Mouse (Mus musculus): ENCODE results near the gene Ahcyl2.
"Not testable (repeated sequence)": the region's sequence is repeated elsewhere in the genome, so short reads cannot be mapped to it uniquely, and the experiment has no call there.

Ahcyl2 gene

GRCm38 (mm10) chr6:29767813-29768660 is at the start of gene Ahcyl2:
Gene Ahcyl2 (plus strand): TSS chr6:29768011.
- DNase-seq (ENCODE audit: low spot score), result peak; percentile 88

- DNase-seq (ENCODE audit: low spot score), result peak; percentile 55
Measured at GRCm38 (mm10) chr6:29718894-29719329, 48.9 kb upstream of the Ahcyl2 start.

GRCm38 (mm10) chr6:29721890-29722289 is 45.9 kb upstream of the Ahcyl2 start:
- DNase-seq (ENCODE audit: low spot score), result no peak

DNA sequence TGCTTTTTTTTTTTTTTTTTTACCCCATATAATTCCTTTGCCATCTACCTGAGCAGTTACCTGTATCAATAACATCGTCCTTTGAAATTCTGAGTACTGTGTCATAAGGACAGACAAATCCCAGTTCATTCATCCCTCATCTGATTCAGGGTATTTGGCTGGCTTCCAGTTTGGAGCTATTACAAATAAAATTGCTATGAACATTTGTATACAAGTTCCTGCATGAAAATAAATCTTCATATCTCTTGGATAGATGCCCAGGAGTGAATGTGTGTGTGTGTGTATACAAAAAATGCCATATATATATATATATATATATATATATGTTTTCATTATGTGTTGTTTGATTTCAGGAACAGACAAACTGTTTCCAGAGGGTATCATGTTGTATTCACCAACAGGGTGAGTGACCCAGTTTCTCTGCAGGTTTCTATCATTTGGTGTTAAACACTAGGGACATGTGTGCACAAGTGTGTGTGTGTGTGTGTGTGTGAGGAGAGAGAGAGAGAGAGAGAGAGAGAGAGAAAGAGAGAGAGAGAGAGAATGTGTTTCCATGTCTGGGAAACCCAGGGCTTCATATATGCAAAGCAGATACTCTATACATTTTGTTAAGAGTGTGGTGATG is 41.1 kb upstream of the Ahcyl2 start:
- no peak for DNase-seq (ENCODE audit: low spot score)

DNA sequence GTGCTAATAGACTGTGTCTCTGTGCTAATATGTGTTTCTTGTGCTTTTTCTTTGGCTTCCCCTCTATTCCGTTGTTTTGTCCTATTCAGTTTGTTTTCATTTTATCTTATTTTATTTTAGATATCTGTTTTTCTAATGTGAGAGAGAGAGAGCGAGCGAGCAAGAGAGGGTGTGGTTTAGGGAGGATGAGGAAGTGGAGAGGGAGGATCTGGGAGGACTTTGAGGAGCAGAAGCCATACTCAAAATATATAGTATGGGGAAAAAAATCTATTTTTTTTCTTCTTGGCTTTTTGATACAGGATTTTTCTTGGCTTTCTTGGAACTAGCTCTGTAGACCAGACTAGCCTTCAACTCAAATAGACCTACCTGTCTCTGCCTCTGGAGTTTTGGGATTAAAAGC is 39.8 kb upstream of the Ahcyl2 start:
- DNase-seq (ENCODE audit: low spot score), result no peak

DNA sequence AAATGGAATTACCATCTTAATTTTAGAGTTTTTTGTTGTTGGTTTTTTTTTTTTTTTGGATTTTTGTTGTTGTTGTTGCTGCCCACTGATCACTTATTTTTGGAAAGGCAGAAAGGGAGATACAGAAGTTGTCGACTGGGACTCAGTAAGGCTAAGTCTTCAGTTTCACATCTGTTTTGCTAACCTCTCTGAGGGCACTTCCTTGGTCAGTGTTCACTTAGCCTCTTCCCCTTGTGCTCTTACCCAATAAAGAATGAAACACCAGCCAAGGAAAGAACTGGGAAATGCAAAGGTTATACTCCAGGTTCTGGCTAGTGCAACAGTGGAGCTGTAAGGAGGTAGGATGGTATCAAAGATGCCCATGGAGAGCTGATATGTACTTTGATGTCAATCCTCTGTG is 38.3 kb upstream of the Ahcyl2 start:
- DNase-seq (ENCODE audit: low spot score), result no peak

DNA sequence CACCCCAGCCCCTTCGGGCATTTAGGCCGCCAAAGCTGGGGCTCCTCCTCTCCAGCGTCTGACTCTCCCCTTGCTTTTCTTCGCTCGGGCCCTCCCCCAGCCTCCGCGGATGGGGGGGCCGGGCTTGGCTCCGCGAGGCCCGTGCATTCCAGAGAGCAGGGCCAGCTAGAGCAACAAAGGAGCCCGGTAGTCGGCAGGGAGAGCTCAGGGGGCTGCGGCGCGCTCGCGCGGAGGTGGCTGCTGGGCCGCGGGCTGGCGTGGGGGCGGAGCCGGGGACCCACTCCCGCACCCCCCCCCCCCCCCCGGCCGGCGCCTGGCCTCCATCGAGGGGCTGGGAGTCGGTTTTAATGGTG is 32.5 kb upstream of the Ahcyl2 start, which contains the start of gene Smo:
Gene Smo (plus strand): TSS at position 168 of the 353 bp plus-strand sequence.
- DNase-seq (ENCODE audit: low spot score), result peak; percentile 76

DNA sequence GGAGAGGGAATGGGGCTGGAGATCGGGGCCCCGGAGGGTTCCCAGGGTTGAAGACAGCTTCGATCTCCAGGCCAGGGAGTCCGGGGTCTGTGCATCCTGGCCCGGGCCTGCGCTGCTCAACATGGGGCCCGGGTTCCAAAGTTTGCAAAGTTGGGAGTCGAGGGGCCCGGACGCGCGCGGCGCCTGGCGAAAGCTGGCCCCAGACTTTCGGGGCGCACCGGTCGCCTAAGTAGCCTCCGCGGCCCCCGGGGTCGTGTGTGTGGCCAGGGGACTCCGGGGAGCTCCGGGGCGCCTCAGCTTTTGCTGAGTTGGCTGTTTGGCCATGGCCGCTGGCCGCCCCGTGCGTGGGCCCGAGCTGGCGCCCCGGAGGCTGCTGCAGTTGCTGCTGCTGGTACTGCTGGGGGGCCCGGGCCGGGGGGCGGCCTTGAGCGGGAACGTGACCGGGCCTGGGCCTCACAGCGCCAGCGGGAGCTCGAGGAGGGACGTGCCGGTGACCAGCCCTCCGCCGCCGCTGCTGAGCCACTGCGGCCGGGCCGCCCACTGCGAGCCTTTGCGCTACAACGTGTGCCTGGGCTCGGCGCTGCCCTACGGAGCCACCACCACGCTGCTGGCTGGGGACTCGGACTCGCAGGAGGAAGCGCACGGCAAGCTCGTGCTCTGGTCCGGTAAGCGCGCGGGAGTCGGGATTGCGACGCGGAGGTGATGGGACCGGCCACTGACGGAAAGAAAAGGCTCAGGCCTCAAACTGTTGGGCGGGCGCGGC is 31.9 kb upstream of the Ahcyl2 start:
- DNase-seq (ENCODE audit: low spot score), result peak; percentile 60

DNA sequence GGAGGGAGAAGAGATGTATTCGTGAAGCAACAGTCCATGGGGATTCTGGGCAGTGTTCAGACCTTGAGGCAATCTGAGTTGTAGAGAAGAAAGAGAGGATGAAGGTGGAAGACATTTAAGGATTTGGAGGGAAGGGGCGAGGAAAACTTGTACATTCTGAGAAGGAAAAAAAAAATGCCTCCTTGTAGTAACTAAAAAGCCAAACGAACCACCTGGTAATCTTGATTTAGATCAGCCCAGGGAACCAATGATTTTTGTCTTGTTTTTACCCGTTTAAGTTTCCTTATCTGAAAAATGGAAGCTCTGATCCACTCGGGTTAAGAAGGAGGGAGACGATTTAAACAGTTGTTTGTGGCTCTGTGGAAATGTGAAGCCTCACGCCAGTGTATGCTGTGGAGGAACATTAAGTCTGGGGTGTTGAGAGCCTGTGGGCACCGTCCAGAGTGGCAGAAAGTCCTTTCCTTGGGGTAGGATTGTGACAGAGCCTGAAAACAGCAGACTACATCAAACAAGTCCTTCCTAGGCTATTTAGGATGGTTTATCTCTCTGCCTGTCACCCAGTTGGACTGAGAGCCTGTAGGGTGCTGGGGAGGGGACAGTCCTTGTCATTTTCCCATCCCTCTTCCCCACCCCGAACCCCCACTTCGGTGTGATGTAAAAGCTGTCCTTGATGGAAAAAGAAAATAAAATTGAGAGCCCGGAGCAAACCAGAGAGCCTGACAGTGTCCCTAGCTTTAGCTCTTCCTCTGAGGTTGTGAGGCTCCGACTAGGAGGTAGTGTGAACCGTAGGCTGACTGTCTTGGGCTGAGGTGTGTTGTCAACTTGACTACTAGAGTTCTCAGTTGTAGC is 31.0 kb upstream of the Ahcyl2 start:
- no peak for DNase-seq (ENCODE audit: low spot score)

DNA sequence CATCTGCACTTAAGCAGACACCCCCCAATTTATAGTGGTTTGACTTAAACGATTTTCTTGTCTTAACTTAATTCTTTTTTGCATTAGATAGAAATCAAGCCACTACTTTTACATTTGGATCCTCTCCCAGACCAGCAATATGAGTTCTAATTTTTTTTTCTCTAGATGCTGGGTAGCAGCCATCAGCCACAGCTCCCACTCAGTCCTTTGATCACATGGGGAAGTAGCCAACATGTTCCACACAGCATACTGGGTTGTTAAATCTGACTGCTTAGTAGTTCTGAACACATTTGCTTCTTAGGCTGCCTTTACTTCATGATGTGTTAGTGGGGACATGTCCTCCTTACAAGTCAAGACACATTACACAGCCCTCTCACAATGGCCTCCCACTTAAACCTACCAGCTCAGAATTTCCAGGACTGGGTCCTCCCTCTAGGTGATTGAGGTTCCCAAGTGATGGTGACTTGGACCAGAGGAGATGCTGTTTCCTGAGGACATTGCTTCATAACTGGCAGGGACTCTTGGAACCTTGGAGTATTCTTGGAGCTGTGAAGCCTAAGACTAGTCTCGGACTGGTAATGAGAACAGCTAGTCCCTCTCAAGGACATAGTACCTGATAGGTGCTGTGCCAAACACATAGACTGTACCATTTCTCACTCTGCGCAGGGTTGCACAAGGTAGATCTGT is 16.2 kb upstream of the Ahcyl2 start:
- DNase-seq (ENCODE audit: low spot score), result no peak

DNA sequence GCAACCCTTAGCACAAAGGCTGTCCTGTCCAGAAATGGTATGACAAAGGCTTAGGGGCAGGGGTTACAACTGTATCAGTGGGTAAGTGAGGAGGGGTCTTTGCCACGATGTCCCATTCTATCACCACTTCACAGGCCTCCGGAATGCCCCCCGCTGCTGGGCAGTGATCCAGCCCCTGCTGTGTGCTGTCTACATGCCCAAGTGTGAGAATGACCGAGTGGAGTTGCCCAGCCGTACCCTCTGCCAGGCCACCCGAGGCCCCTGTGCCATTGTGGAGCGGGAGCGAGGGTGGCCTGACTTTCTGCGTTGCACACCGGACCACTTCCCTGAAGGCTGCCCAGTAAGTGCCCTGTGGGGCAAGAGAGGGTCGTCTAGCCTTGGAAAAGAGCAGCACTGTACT is 14.5 kb upstream of the Ahcyl2 start:
- no peak for DNase-seq (ENCODE audit: low spot score)

DNA sequence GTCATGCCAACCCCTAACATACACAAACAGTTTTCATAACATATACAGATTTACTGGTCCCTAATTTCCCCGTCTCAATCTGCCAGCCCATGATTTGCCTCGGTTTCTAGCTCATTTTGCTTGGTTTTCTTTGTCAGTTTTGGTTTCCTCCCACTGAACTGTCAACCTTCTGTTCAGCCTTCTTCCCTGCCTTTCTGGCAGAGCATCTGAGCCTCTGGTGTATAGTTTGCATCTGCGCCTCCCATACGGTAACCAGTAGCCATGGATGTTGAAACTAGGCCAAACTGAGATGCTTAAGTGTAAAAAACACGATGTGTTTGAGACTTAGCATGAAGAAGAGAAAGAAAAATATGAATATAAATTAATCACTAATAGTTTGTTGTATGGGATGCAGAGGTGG is 11.8 kb upstream of the Ahcyl2 start:
- no peak for DNase-seq (ENCODE audit: low spot score)

GRCm38 (mm10) chr6:29756476-29756875 is 11.3 kb upstream of the Ahcyl2 start:
- DNase-seq (ENCODE audit: low spot score), result no peak

GRCm38 (mm10) chr6:29758417-29758816 is 9.4 kb upstream of the Ahcyl2 start:
- peak; percentile 73 for DNase-seq (ENCODE audit: low spot score)

- DNase-seq (ENCODE audit: low spot score), result no peak
Measured at GRCm38 (mm10) chr6:29759012-29759679, 8.7 kb upstream of the Ahcyl2 start.

DNA sequence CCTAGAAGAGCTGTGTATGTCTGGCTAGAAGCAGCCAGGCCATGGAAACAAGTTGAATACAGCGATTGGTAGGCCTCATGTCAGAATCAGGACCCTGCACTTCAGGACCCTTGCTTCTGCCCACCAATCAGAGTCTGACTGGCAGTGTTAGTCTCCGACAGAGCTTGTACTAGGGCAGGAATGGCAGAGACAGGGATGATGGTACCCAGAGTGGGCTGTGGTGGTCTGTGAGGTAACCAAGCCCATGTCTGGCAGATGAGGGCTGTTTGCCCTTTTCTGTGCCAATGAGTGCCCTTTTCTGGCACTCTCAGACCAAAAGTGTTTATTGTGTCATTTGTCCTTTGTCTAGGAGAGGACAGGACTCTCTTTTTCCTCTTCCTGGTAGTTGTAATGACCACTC is 7.4 kb upstream of the Ahcyl2 start:
- not testable (repeated sequence) for DNase-seq (ENCODE audit: low spot score)

GRCm38 (mm10) chr6:29761282-29761681 is 6.5 kb upstream of the Ahcyl2 start:
- DNase-seq (ENCODE audit: low spot score), result no peak

DNA sequence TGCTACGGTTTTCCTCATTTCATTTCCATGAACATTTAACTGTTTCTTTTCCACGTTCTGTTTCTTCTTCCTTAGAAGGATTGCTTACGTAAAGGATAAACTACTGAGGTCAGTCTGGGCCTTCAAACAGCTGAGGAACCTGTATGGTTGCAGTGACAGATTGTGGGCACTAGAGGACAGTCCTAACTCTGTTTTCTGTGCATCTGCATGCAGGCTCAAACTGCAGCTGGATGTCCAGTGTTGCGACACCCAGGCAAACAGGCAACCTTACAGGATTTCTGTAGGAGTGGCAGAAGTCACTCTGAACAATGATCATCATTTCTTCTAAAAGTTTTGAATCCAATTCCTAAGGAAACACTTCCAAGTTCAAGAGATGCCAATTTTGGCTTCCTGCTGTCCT is 5.3 kb upstream of the Ahcyl2 start:
- no peak for DNase-seq (ENCODE audit: low spot score)

GRCm38 (mm10) chr6:29766874-29767273 is 937 bp upstream of the Ahcyl2 start:
- no peak for DNase-seq (ENCODE audit: low spot score)

- DNase-seq (ENCODE audit: low spot score), result peak; percentile 36
Measured at GRCm38 (mm10) chr6:29768791-29769441, 1.1 kb downstream of the Ahcyl2 start.
